Mouse (Mus musculus): ENCODE measurements around the gene Gcgr.
A peak's percentile ranks its signal among the peaks of the same experiment; 100 is the strongest.
"Not testable (repeated sequence)": the region's sequence is repeated elsewhere in the genome, so short reads cannot be mapped to it uniquely, and the experiment has no call there.

Gcgr gene

GRCm38 (mm10) chr11:120538485-120538884 lies 8.0 kb downstream of the Gcgr start:
- DNase-seq (ENCODE audit: extremely low spot score), result no peak

GRCm38 (mm10) chr11:120538955-120539284 lies 8.4 kb downstream of the Gcgr start:
- DNase-seq (ENCODE audit: extremely low spot score), result no peak

- peak; percentile 49 for DNase-seq (ENCODE audit: extremely low spot score)
Observed at GRCm38 (mm10) chr11:120539285-120540014, 9.0 kb downstream of the Gcgr start.

- DNase-seq (ENCODE audit: extremely low spot score), result no peak
Observed at GRCm38 (mm10) chr11:120541907-120542306, 11.4 kb downstream of the Gcgr start.

- no peak for DNase-seq (ENCODE audit: extremely low spot score)
Observed at GRCm38 (mm10) chr11:120542376-120542775, 11.9 kb downstream of the Gcgr start.

GRCm38 (mm10) chr11:120545964-120546363 lies 15.5 kb downstream of the Gcgr start:
- no peak for DNase-seq (ENCODE audit: extremely low spot score)

GRCm38 (mm10) chr11:120547469-120547868 lies 17.0 kb downstream of the Gcgr start:
- no peak for DNase-seq (ENCODE audit: extremely low spot score)

- DNase-seq (ENCODE audit: extremely low spot score), result no peak
Observed at GRCm38 (mm10) chr11:120548214-120548613, 17.7 kb downstream of the Gcgr start.

GRCm38 (mm10) chr11:120548786-120549167 lies 18.3 kb downstream of the Gcgr start:
- no peak for DNase-seq (ENCODE audit: extremely low spot score)

GRCm38 (mm10) chr11:120549168-120549945 lies 18.9 kb downstream of the Gcgr start, which contains the start of gene Mcrip1:
Mcrip1 (minus strand) TSS chr11:120549727.
- DNase-seq (ENCODE audit: extremely low spot score), result peak; percentile 90

GRCm38 (mm10) chr11:120549986-120550809 lies 19.7 kb downstream of the Gcgr start:
- DNase-seq (ENCODE audit: extremely low spot score), result no peak

GRCm38 (mm10) chr11:120550810-120551440 lies 20.4 kb downstream of the Gcgr start, which contains the start of gene Ppp1r27:
Ppp1r27 (minus strand) TSS chr11:120551132.
- no peak for DNase-seq (ENCODE audit: extremely low spot score)

GRCm38 (mm10) chr11:120552736-120553135 lies 22.2 kb downstream of the Gcgr start:
- DNase-seq (ENCODE audit: extremely low spot score), result no peak

GRCm38 (mm10) chr11:120554834-120555233 lies 24.3 kb downstream of the Gcgr start:
- no peak for DNase-seq (ENCODE audit: extremely low spot score)

- no peak for DNase-seq (ENCODE audit: extremely low spot score)
Observed at GRCm38 (mm10) chr11:120555260-120555659, 24.8 kb downstream of the Gcgr start.

- DNase-seq (ENCODE audit: extremely low spot score), result not testable (repeated sequence)
Observed at GRCm38 (mm10) chr11:120558843-120559242, 28.3 kb downstream of the Gcgr start.

- no peak for DNase-seq (ENCODE audit: extremely low spot score)
Observed at GRCm38 (mm10) chr11:120560952-120561728, 30.6 kb downstream of the Gcgr start.

GRCm38 (mm10) chr11:120562949-120563348 lies 32.5 kb downstream of the Gcgr start:
- DNase-seq (ENCODE audit: extremely low spot score), result no peak

GRCm38 (mm10) chr11:120565114-120565513 lies 34.6 kb downstream of the Gcgr start:
- DNase-seq (ENCODE audit: extremely low spot score), result no peak

GRCm38 (mm10) chr11:120568324-120568723 lies 37.8 kb downstream of the Gcgr start:
- DNase-seq (ENCODE audit: extremely low spot score), result no peak

- DNase-seq (ENCODE audit: extremely low spot score), result no peak
Observed at GRCm38 (mm10) chr11:120571122-120571521, 40.6 kb downstream of the Gcgr start.

Data from embryo, embryonic 9.5 days (tissue).